Mouse (Mus musculus) erythroblast, embryonic 14.5 days (primary cell): ENCODE measurements around the gene Otogl.

ENCODE experiments used
- GATA1 ChIP-seq: IDR thresholded peaks from 2 replicates; pipeline ENCODE4 v1.6.1; 2012; ENCODE audit warnings: low read length, inconsistent platforms, mixed read lengths
- TAL1 ChIP-seq: IDR thresholded peaks from 3 replicates; pipeline ENCODE4 v1.6.1; 2012; ENCODE audit warnings: low read length, inconsistent platforms, mixed read lengths

GRCm38 (mm10) chr10:107734327-107734726 is 177.6 kb downstream of the Otogl start:
- no peak for TF ChIP-seq GATA1
- no peak for TF ChIP-seq TAL1
